ENCODE assay signal across 7 mouse cellular contexts in genomic region chr2:139778283-139778682, GRCm38 (mm10).
A peak's percentile ranks its signal among the peaks of the same experiment; 100 is the strongest.
DNase-seq lines count a peak whose midpoint lies in the region; ATAC-seq and TF ChIP-seq lines count a peak whose summit lies in the region.

No protein-coding gene starts in this region.

- H3K4me2 ChIP-seq in liver, postnatal 0 days (ENCODE audit: low read depth, low read length): no peak overlapping the region
- H3K4me2 ChIP-seq in liver, embryonic 12.5 days: no peak overlapping the region
- no peak overlapping the region for H3K4me2 ChIP-seq in limb, embryonic 11.5 days (ENCODE audit: low read depth, severe bottlenecking)

- WGBS in liver, postnatal 0 days (ENCODE audit: insufficient replicate concordance): 51% methylated on average over 3 of the region's 3 CpGs
- 49% methylated on average over 3 of the region's 3 CpGs for WGBS in liver, embryonic 12.5 days (ENCODE audit: insufficient replicate concordance)
- WGBS in limb, embryonic 11.5 days: 31% methylated on average over 3 of the region's 3 CpGs

- no peak for ATAC-seq in liver, postnatal 0 days
- ATAC-seq in liver, embryonic 12.5 days: no peak
- no peak; the same call in 1 of the 2 replicates for ATAC-seq in limb, embryonic 11.5 days (ENCODE audit: insufficient number of reproducible peaks, low FRiP score, low TSS enrichment, low read depth)

- no peaks in the 10 kb centered on the region for H3K4me1 ChIP-seq in liver, postnatal 0 days (ENCODE audit: insufficient read depth)
- H3K4me1 ChIP-seq in liver, embryonic 12.5 days: no peaks in the 10 kb centered on the region
- H3K4me1 ChIP-seq in limb, embryonic 11.5 days (ENCODE audit: control insufficient read depth, insufficient read depth, low read length): 0 out of 2 replicates have a peak, but pooled peaks cover 4% of the 10 kb centered on the region

- no peak for TF ChIP-seq EP300 in liver, postnatal 0 days (IDR thresholded peaks at IDR 0.05; ENCODE audit: low read depth)

- H3K27ac ChIP-seq in liver, postnatal 0 days (ENCODE audit: low read depth): no peak overlapping the region
- H3K27ac ChIP-seq in liver, embryonic 12.5 days: no peak overlapping the region
- H3K27ac ChIP-seq in limb, embryonic 11.5 days (replicated peaks; ENCODE audit: low read depth, low read length): no peak overlapping the region

- no peaks in the 10 kb centered on the region for H3K27me3 ChIP-seq in liver, postnatal 0 days (ENCODE audit: insufficient read depth, low read length)
- H3K27me3 ChIP-seq in liver, embryonic 12.5 days (replicated peaks): no peaks in the 10 kb centered on the region
- H3K27me3 ChIP-seq in limb, embryonic 11.5 days (ENCODE audit: control insufficient read depth, insufficient read depth, low read length): no peaks in the 10 kb centered on the region

- no peak for DNase-seq in liver, postnatal 0 days
- peak; percentile 46 for DNase-seq in R1 (ENCODE audit: low read depth, low spot score)
- peak; percentile 65 for DNase-seq in embryo, embryonic 10.5 days (ENCODE audit: low spot score)
- peak; percentile 63 for DNase-seq in limb, embryonic 11.5 days (ENCODE audit: low spot score)
- DNase-seq in thymus, postnatal 10 days (ENCODE audit: low spot score in 2 of 2): peak; percentile 16 to 71
- DNase-seq in cerebellum, adult 11 months: no peak

- no peaks in the 10 kb centered on the region for H3K9me3 ChIP-seq in liver, postnatal 0 days (ENCODE audit: low read length)
- H3K9me3 ChIP-seq in liver, embryonic 12.5 days (replicated peaks): no peaks in the 10 kb centered on the region
- H3K9me3 ChIP-seq in limb, embryonic 11.5 days (ENCODE audit: control insufficient read depth, low read length): no peaks in the 10 kb centered on the region

- H3K36me3 ChIP-seq in liver, postnatal 0 days (replicated peaks; ENCODE audit: insufficient read depth, low read length): no peaks in the 10 kb centered on the region
- no peaks in the 10 kb centered on the region for H3K36me3 ChIP-seq in liver, embryonic 12.5 days
- no peaks in the 10 kb centered on the region for H3K36me3 ChIP-seq in limb, embryonic 11.5 days (ENCODE audit: control insufficient read depth, insufficient read depth, low read length)

- TF ChIP-seq CTCF in liver, postnatal 0 days (IDR thresholded peaks at IDR 0.05; ENCODE audit: low read depth): peak; percentile 58

- no peak overlapping the region for H3K9ac ChIP-seq in liver, postnatal 0 days (replicated peaks)
- no peak overlapping the region for H3K9ac ChIP-seq in liver, embryonic 12.5 days
- no peak overlapping the region for H3K9ac ChIP-seq in limb, embryonic 11.5 days (ENCODE audit: low read length)

- H3K4me3 ChIP-seq in liver, postnatal 0 days (ENCODE audit: low read depth, low read length): no peak overlapping the region
- no peak overlapping the region for H3K4me3 ChIP-seq in liver, embryonic 12.5 days
- no peak overlapping the region for H3K4me3 ChIP-seq in limb, embryonic 11.5 days (ENCODE audit: low read depth, low read length)

Comparison
In these comparisons a context has a peak if more than half of its experiments do, and no peak if none do; other contexts are left out.
1. DNase-seq: peak in R1 (single experiment), embryo, embryonic 10.5 days (single experiment), limb, embryonic 11.5 days (single experiment) and thymus, postnatal 10 days (2 of 2); none in liver, postnatal 0 days (single experiment) and cerebellum, adult 11 months (single experiment).